Mouse (Mus musculus) left cerebral cortex, postnatal 36 days (tissue): Measurements from ENCODE around the gene Papss1. TPM values are rescaled to one million over a fixed set of nuclear protein-coding genes. Genes with fewer than 3 reads are reported as not detected.

Experiments used
- DNase-seq, 2 experiments: peaks; one replicate each; pipeline ENCODE4 v3.0.0; 2021 to 2022; ENCODE audit warnings: low spot score in 2 of 2, mixed read lengths in 1 of 2
- intact Hi-C: fragments of 180-260 bp; cut with DNase I; formaldehyde crosslinking; loops from one replicate; pipeline ENCODE4 v1.15.1; 2025
- total RNA-seq, 2 experiments: library from RNA; stranded (reverse); gene quantifications; 2 replicates each; pipeline ENCODE4 v1.2.3; 2021

Papss1 gene
- total RNA-seq, 2 experiments from 2014 or later = 64.4 to 68.6 TPM

- intact Hi-C loops = no loop called here
- no peak for DNase-seq
These were observed 14.0 kb downstream of the Papss1 start for GRCm38 (mm10) chr3:131578434-131579104.

DNA sequence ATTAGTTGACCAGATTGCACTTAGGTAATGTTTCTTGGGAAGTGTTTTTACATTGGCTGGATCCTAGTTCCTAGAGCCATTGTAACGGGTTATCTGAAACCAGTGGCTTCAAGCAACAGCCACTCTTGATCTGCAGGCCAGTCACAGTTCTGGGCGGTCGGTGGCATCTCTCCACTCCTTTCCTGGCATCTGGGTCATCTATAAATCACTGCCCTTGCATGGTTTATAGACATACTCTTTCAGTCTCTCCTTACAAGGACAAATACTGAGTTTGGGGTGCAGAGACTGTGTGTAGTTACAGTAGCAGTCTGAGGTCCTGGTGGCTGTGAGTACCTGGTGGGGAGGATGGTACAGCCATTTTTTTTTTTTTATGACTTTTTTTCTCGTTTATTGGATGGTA lies 15.5 kb downstream of the Papss1 start:
- no peak for DNase-seq
- intact Hi-C loops = no loop called here

DNA sequence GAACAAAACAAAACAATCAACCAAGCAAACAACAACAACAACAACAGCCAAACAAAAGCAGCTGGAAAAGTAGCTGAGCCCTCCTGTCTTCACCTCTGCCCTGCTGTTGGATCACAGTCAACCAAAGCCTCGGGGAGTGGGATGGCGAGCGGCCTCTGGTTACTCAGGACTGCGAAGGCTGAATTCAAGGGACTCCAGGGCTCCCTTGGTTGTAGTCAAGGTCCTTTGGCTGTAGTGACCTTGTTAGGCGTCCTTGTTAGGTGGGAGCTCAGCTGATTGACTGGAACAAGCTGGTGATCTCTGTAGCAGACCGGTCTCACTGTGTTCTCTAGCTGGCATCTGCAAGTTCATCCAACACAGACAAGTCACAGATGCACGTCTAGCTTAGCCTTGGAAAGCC lies 16.5 kb downstream of the Papss1 start:
- DNase-seq = no peak
- intact Hi-C loops = no loop called here

DNA sequence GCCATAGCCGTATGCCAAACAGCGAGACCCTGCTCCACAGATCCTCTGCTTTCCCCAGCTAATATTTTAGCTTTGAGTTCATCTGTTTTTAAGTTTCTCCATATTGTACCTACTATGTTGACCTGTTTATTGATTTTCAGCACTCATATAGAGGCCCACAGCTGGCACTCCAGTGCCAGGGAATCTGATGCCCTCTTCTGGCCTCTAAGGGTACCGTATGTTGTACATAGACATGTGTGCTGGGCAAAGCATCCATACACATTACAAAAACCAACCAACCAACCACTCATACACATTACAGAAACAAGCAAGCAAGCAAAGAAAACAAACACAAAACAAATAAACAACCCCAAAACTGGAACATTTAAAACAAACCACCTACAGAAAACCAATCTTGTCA lies 22.2 kb downstream of the Papss1 start:
- no peak for DNase-seq
- intact Hi-C loops = no loop called here

GRCm38 (mm10) chr3:131587959-131588358 lies 23.4 kb downstream of the Papss1 start:
- intact Hi-C loops = no loop called here
- DNase-seq = no peak

DNA sequence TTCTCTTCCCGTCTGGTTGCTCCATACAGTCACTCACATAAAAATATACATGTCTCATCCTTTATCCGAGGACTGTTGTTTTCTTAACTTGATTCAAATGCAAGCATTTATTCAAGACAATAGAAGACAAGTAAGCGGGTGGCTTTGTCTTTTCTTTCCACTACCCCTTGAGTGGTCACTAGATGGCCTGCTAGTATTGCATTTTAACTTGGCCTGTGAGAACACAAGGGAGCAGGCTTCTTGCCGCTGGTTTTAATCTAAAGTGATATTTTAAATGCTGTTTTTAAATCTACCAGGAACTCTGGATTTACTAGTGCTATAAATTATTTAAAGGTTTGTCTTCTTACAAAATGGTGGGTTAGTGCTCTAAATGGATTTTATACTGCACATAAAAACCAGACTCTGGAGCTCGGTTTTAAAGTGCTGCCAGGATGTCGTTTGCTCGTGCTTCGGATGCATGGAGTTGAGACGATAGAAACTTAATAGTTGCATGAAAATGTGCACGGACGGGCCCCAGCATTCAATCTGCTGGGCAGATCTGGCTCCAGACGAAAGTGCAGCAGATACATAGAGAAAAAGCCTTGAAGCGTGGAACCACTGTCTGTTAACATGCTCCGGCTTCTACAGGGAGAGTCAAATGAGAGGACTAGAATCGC lies 28.7 kb downstream of the Papss1 start:
- intact Hi-C loops = no loop called here
- DNase-seq = no peak

DNA sequence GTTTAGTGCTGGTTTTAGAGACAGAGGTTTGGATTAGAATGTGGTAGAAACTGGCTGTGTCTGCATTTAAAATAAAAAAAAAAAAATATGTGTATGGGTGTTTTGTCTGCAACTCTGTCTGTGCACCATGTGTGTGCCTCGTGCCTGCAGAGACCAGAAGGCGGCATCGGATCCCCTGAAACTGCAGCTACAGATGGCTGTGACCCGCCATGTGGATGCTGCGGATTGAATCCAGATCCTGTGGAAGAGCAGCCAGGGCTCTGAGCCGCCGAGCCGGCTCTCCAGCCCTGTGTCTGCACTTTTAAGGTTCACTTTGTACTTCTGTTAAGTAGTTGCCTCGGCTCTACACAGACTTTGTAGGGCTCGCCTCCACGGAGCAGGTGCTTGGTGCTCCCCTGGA lies 29.8 kb downstream of the Papss1 start:
- no peak for DNase-seq
- intact Hi-C loops = no loop called here

DNA sequence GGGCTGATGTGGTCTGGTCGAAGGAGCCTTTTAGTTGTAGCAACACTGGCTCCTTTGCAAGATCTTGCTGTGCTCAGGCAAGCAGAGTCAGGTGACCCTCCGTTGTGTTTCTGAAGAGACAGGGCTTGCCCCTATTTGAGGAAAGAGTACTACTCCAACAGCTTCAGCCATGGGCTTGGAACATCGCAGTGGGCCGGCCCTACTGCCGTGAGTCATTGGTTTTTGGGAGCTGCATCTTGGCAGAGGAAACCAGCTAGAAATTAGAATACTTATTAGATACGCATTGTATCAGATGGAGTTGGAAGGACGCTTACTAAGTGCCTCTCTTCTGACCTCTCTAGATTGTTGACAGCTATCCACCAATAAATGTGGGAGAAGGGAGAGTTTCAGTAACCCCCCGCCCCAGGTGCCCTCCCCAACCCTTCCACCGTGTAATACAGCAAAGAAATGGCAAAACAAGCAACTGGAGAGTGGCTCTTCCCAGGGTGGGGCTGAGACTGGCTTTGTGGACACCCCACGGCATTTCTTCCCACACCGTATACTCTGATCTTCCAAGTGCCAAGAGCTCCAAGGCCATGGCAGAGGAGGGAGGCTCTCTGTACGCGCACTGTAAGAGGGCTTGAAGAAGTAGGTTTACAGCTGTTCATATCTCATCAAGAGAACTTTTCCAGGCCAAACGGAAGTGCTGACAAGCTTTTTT lies 31.1 kb downstream of the Papss1 start:
- intact Hi-C loops = no loop called here
- DNase-seq = no peak

DNA sequence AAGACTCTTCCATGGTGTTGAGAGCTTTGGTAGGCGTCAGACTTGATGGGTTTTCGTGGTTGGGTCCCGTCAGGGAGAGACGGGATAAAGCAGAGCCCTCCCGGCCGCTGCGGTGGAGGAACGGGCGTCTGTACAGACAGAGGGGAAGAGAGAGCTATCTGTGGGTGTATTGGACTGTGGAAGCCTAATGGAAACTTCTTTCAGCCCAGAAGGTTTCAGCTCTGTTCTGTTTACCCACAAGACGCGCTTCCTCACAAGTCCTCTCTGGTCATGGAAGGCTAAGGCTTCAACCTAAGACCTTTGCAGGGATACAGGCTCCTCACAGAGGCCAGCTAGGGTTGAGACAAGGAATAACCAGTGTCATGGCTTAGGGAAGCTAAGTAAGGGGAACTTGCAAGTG lies 36.2 kb downstream of the Papss1 start:
- DNase-seq = no peak
- intact Hi-C loops = no loop called here

DNA sequence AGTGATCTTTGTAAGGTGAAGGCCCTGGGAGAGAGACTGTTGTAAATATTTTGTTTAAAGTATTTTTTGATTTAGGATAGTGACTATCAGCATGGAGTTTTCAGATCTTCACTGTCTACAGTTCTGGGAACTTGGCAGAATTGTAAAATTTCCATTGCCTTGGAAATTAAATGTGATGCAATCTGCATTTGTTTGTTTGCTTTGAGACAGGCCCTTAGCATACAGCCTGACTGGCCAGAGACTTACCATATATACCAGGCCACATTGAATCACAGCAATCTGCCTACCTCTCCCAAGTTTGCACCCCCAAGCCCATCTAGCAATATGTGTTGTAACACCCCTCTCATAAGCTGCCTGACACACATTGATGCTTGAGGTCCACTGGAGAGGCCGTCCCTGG lies 36.8 kb downstream of the Papss1 start:
- intact Hi-C loops = no loop called here

DNA sequence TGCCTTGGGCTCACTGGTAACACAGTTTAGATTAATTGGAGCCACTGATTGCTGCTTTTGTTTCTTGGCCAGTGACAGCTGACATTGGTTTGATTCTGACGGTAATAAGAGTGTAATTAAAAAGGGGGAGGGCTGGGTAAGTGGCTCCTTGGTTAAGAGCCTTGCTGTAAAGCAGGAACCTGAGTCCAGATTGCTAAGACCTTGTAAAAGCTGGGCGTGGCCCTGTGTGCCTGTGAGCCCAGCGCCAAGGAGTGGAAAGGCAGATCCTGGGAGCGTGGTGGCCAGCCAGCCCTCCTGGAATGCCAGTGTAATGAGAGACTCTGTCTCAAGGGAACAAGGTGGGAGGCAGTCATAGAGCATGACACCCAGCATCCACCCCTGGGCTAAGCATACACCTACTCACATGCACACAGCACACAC lies 38.4 kb downstream of the Papss1 start:
- DNase-seq = no peak
- intact Hi-C loops = no loop called here

More for the DNA sequence above, 36.8 kb downstream of the Papss1 start:
- DNase-seq = no peak

DNA sequence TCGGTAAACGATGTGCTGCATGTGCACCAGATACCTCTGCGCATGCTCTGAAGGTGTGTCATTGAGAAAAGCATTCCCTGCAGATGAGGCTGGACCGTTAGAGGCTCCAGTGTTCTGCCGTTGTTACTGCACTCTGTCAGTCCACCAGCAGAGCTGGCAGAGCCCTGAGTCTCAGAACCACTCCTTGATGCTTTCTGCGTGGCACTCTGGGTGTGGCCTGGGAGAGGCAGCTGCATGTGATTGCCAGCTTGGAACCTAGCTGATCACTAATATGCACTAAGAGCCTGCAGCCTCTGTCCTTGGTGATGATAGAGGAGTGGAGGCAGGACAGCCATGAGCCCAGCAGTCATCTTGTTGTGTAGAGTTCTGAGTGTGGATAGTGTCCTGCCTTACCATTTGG lies 43.5 kb downstream of the Papss1 start:
- no peak for DNase-seq
- intact Hi-C loops = no loop called here

- no peak for DNase-seq
- intact Hi-C loops = no loop called here
These were observed 45.1 kb downstream of the Papss1 start for GRCm38 (mm10) chr3:131609651-131610050.

DNA sequence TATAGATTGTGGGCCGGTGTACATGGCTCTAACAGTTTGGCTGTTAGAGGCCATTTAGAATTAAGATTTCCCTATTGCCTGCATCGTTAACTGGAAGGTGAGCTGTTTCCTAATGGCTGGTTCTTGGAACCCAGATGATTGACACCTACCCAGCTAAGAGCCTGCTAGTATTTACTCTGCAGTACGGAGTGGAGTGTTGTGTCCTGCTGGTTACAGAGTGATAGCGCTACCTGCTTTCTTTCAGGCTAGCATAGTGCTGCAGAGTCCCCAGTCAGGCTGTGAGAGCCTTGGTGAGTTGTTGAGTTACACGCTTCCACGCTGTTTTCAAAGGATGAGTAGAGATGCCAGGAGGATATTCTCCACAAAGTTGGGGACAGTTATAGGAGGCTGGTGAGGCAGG lies 46.0 kb downstream of the Papss1 start:
- intact Hi-C loops = no loop called here

DNA sequence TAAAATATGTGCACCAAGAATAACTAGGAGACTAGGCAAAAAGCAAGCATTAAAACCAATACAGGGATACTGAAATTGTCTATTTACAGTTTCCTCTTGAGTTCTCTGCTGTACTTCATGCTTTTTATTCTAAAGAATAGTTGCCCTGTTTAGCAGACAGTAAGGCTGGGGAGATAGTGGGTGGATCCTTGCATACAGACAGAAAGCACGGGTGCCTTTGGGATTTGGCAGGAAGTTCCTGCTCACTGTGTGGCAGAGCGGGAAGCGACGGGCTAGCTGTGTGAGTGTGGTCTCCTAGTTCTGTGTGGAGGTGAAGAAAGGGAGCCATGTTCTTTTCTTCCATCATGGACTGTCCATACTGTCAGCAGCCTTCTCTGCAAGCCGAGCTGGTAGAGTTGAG lies 48.3 kb downstream of the Papss1 start:
- intact Hi-C loops = no loop called here
- DNase-seq = no peak

More for the DNA sequence above, 46.0 kb downstream of the Papss1 start:
- no peak for DNase-seq

- DNase-seq = no peak
- intact Hi-C loops = no loop called here
These were observed 49.5 kb downstream of the Papss1 start for GRCm38 (mm10) chr3:131614056-131614455.

- intact Hi-C loops = no loop called here
- DNase-seq = no peak
These were observed 54.2 kb downstream of the Papss1 start for GRCm38 (mm10) chr3:131618580-131619338.

GRCm38 (mm10) chr3:131623208-131623607 lies 58.6 kb downstream of the Papss1 start:
- DNase-seq = no peak
- intact Hi-C loops = no loop called here

DNA sequence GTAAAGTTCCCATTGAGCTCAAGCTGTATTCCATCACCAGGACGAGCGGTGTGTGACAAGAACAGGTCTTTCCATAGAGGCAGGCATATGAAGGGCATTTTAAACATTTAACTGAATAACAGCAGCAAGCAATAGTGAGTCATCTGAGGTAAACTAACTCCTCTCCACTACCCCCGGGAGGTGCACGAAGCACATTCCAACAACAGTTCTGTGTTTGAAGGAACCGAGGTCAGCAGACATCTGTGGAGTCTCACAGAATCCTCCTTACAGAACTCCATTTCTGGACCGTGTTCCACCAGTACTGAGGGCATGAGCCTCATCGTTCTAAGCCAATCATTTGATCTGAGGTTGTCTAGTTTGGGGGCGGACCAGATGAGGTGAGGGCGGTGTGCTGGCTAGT lies 59.5 kb downstream of the Papss1 start:
- no peak for DNase-seq
- intact Hi-C loops = no loop called here

DNA sequence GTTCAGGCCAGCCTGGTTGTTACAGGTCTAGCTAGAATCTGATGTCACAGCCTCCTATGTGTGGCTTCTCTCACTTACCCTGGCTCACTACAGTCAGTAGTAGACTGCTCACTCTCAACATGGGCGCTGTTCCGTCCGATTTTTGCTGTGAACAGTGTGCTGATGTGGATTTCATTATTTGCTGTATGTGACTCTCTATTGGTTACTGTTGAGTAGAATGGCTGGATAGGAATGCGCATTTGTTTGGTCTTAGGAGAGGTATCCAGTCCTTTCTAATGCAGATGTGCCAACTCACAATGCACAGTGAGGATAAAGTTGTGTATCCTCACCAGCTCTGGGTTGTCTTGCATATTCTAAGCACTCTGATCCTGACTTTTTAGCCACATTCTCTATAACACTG lies 62.9 kb downstream of the Papss1 start:
- intact Hi-C loops = no loop called here
- no peak for DNase-seq
